Mouse (Mus musculus) gastrocnemius, postnatal 25 days (tissue): ENCODE data around the gene Bcl7c. TPM values are rescaled to one million over a fixed set of nuclear protein-coding genes. Genes with fewer than 3 reads are reported as not detected.
A peak's percentile ranks its signal among the peaks of the same experiment; 100 is the strongest.

Source experiments
- DNase-seq: peaks from one replicate; pipeline ENCODE4 v3.0.0; 2022
- total RNA-seq, 2 experiments: library from RNA; stranded (reverse); gene quantifications; 1 replicate in 1 of 2; 2 replicates in 1 of 2; pipeline ENCODE4 v1.2.3; 2021

The Bcl7c gene
- total RNA-seq, 2 experiments from 2014 or later, result 41.2 to 41.7 TPM

GRCm38 (mm10) chr7:127685304-127686018 is 23.3 kb downstream of the Bcl7c start:
- peak; percentile 77 for DNase-seq

GRCm38 (mm10) chr7:127681888-127682553 is 26.7 kb downstream of the Bcl7c start:
- no peak for DNase-seq

GRCm38 (mm10) chr7:127680541-127680940 is 28.2 kb downstream of the Bcl7c start:
- no peak for DNase-seq

- no peak for DNase-seq
These were observed 29.9 kb downstream of the Bcl7c start for GRCm38 (mm10) chr7:127678811-127679210.

GRCm38 (mm10) chr7:127677609-127678008 is 31.1 kb downstream of the Bcl7c start:
- no peak for DNase-seq

- no peak for DNase-seq
These were observed 31.7 kb downstream of the Bcl7c start for GRCm38 (mm10) chr7:127677077-127677476.

- DNase-seq, result no peak
These were observed 33.3 kb downstream of the Bcl7c start for GRCm38 (mm10) chr7:127675391-127675811.

- DNase-seq, result peak; percentile 67
These were observed 33.8 kb downstream of the Bcl7c start for GRCm38 (mm10) chr7:127674977-127675376.

- no peak for DNase-seq
These were observed 36.0 kb downstream of the Bcl7c start for GRCm38 (mm10) chr7:127672776-127673175.

GRCm38 (mm10) chr7:127671880-127672774 is 36.6 kb downstream of the Bcl7c start:
- DNase-seq, result no peak

GRCm38 (mm10) chr7:127667171-127667570 is 41.6 kb downstream of the Bcl7c start:
- DNase-seq, result no peak

- no peak for DNase-seq
These were observed 42.1 kb downstream of the Bcl7c start for GRCm38 (mm10) chr7:127666679-127667078.

- DNase-seq, result no peak
These were observed 42.6 kb downstream of the Bcl7c start for GRCm38 (mm10) chr7:127666066-127666654.

- DNase-seq, result no peak
These were observed 45.8 kb downstream of the Bcl7c start for GRCm38 (mm10) chr7:127662926-127663325.

GRCm38 (mm10) chr7:127661833-127662232 is 46.9 kb downstream of the Bcl7c start:
- no peak for DNase-seq

- DNase-seq, result no peak
These were observed 47.9 kb downstream of the Bcl7c start for GRCm38 (mm10) chr7:127660882-127661281.

GRCm38 (mm10) chr7:127656946-127657345 is 51.8 kb downstream of the Bcl7c start:
- no peak for DNase-seq

GRCm38 (mm10) chr7:127654318-127654717 is 54.4 kb downstream of the Bcl7c start:
- no peak for DNase-seq

- DNase-seq, result no peak
These were observed 56.7 kb downstream of the Bcl7c start for GRCm38 (mm10) chr7:127652050-127652449.

GRCm38 (mm10) chr7:127651624-127652023 is 57.1 kb downstream of the Bcl7c start:
- DNase-seq, result no peak

GRCm38 (mm10) chr7:127649206-127649605 is 59.5 kb downstream of the Bcl7c start:
- no peak for DNase-seq

GRCm38 (mm10) chr7:127648516-127649201 is 60.1 kb downstream of the Bcl7c start:
- DNase-seq, result no peak
